Mouse (Mus musculus) limb, embryonic 11.5 days (tissue): Measurements from ENCODE around the gene Lair1. TPM values are rescaled to one million over a fixed set of nuclear protein-coding genes. Genes with fewer than 3 reads are reported as not detected.
"Not testable (repeated sequence)": the region's sequence is repeated elsewhere in the genome, so short reads cannot be mapped to it uniquely, and the experiment has no call there.

Source experiments
- ATAC-seq: fragments of 200-750 bp; cut with Nextera tagmentation; 2 replicates; pipeline ENCODE4 v1.8.0; 2017; ENCODE audit warnings: low read depth; ENCODE audit not compliant: insufficient number of reproducible peaks, low FRiP score, low TSS enrichment
- DNase-seq: peaks from one replicate; pipeline ENCODE4 v3.0.0-alpha.2; 2015; ENCODE audit warnings: low spot score
- H3K27ac ChIP-seq: fragments of 300-500 bp; sonication (generic); replicated peaks from 2 replicates; pipeline ENCODE4 v1.5.1; 2014; ENCODE audit warnings: low read depth, mild to moderate bottlenecking, low read length
- H3K27me3 ChIP-seq: fragments of 300-500 bp; sonication (generic); 2 replicates; pipeline ENCODE4 v1.6.1; 2014; ENCODE audit warnings: mild to moderate bottlenecking, low read length, mixed read lengths; ENCODE audit not compliant: control insufficient read depth, insufficient read depth
- H3K36me3 ChIP-seq: fragments of 300-500 bp; sonication (generic); 2 replicates; pipeline ENCODE4 v1.6.1; 2014; ENCODE audit warnings: mild to moderate bottlenecking, low read length, moderate library complexity, mixed read lengths; ENCODE audit not compliant: control insufficient read depth, insufficient read depth
- H3K4me1 ChIP-seq: fragments of 300-500 bp; sonication (generic); 2 replicates; pipeline ENCODE4 v1.6.1; 2014; ENCODE audit warnings: low read length, mixed read lengths; ENCODE audit not compliant: control insufficient read depth, insufficient read depth
- H3K4me2 ChIP-seq: fragments of 300-500 bp; sonication (generic); 2 replicates; pipeline ENCODE4 v1.6.1; 2014; ENCODE audit warnings: low read depth, mild to moderate bottlenecking, moderate library complexity; ENCODE audit not compliant: severe bottlenecking
- H3K4me3 ChIP-seq: fragments of 300-500 bp; sonication (generic); 2 replicates; pipeline ENCODE4 v1.5.1; 2014; ENCODE audit warnings: low read depth, low read length
- H3K9ac ChIP-seq: fragments of 300-500 bp; sonication (generic); 2 replicates; pipeline ENCODE4 v1.6.1; 2014; ENCODE audit warnings: mild to moderate bottlenecking, low read length
- H3K9me3 ChIP-seq: fragments of 300-500 bp; sonication (generic); 2 replicates; pipeline ENCODE4 v1.6.1; 2016; ENCODE audit warnings: low read length; ENCODE audit not compliant: control insufficient read depth
- WGBS: fragments of 180-500 bp; shearing (Covaris S2); extraction: QIAGEN DNeasy Blood & Tissue Kit; methylation state at CpG from one replicate; pipeline ENCODE4 v1.1.7; 2014; 5-methylcytosine and 5-hydroxymethylcytosine counted together
- polyA plus RNA-seq: library from polyadenylated mRNA; unstranded; fragments of >200 nt; fragmentation: Nextera tagmentation; extraction: Ambion mirVana; gene quantifications from 2 replicates; pipeline ENCODE4 v1.2.1, GENCODE M21; 2014

The Lair1 gene
- polyA plus RNA-seq, 1 experiment from 2014 or later: 0.55 TPM

- ATAC-seq: no peak
- H3K4me3 ChIP-seq: no peak overlapping the region
- no peaks in the 10 kb centered on the region for H3K36me3 ChIP-seq
- DNase-seq: no peak
- no peak overlapping the region for H3K9ac ChIP-seq
- no peaks in the 10 kb centered on the region for H3K4me1 ChIP-seq
- WGBS: 95% methylated on average over 1 of the region's 1 CpGs
- no peaks in the 10 kb centered on the region for H3K9me3 ChIP-seq
- H3K27me3 ChIP-seq: no peaks in the 10 kb centered on the region
- no peak overlapping the region for H3K4me2 ChIP-seq
- H3K27ac ChIP-seq: no peak overlapping the region
Observed at GRCm38 (mm10) chr7:4063714-4064425, 866 bp upstream of the Lair1 start.

GRCm38 (mm10) chr7:4060602-4061188, 2.3 kb downstream of the Lair1 start:
- not testable (repeated sequence) for H3K4me2 ChIP-seq, H3K27me3 ChIP-seq, H3K9me3 ChIP-seq, H3K27ac ChIP-seq, H3K4me3 ChIP-seq, H3K9ac ChIP-seq, ATAC-seq, H3K4me1 ChIP-seq, DNase-seq, H3K36me3 ChIP-seq
- 65% methylated on average over 9 of the region's 9 CpGs for WGBS

DNA sequence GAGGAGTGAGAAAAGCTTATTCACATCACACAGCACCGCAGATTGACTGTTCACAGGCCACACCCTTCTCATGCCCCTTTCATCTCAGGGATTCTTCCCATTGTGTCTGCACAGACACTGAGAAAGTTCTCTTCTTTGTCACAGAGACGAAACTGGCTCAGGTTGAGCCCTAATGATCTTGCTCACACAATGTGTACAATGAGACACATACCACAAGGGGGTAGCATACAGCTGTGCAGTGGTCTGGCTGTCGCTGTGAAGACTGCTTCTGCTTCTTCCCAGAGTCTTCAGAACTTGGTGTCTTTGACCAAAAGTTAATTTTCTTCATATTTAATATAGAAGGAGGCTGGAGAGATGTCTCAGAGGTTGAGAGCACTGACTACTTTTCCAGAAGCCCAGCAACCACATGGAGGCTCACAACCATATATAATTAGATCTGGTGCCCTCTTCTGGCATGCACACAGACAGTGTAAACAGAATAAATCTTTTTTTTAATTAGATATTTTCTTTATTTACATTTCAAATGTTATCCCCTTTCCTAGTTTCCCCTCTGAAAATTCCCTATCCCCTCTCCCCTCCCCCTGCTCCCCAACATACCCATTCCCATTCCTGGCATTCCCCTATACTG, 36.1 kb downstream of the Lair1 start:
- ATAC-seq (no peak), DNase-seq (no peak)
- Histone ChIP-seq H3K27me3 (no peaks in the 10 kb centered on the region), H3K9ac (no peak overlapping the region), H3K4me2 (no peak overlapping the region), H3K9me3 (no peaks in the 10 kb centered on the region; the same call in 1 of the 2 replicates), H3K36me3 (no peaks in the 10 kb centered on the region), H3K4me3 (no peak overlapping the region), H3K27ac (no peak overlapping the region), H3K4me1 (no peaks in the 10 kb centered on the region)
- 35% methylated on average over 3 of the region's 3 CpGs for WGBS

GRCm38 (mm10) chr7:4004636-4005035, 58.4 kb downstream of the Lair1 start:
- 69% methylated on average over 3 of the region's 3 CpGs for WGBS
- not testable (repeated sequence) for H3K4me3 ChIP-seq, H3K4me1 ChIP-seq, H3K27ac ChIP-seq, H3K36me3 ChIP-seq, H3K9ac ChIP-seq, ATAC-seq, H3K27me3 ChIP-seq, DNase-seq, H3K4me2 ChIP-seq, H3K9me3 ChIP-seq

- H3K27ac ChIP-seq, H3K27me3 ChIP-seq, H3K9me3 ChIP-seq, H3K4me3 ChIP-seq, ATAC-seq, H3K4me1 ChIP-seq, H3K4me2 ChIP-seq, H3K36me3 ChIP-seq, H3K9ac ChIP-seq, DNase-seq: not testable (repeated sequence)
- 84% methylated on average over 4 of the region's 4 CpGs for WGBS
Observed at GRCm38 (mm10) chr7:4003996-4004395, 59.0 kb downstream of the Lair1 start.

DNA sequence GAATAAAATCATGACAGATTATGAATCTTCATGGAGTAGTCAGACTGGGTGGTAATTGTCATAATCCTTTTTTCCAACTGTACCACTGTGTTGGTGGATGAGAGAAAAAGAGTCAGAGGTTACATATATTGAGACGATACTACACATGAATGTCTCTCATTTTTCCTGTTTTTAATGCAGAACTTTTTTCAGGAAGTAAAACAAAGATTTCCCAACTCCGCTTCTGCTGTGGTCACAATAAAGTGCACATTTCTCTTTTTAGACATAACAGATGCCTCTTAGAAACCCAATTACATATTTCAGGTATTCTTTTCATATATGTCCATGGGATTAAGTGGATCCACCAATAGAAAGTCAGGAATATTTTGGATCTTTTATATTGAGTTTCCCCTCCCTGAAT, 101.0 kb downstream of the Lair1 start:
- Histone ChIP-seq H3K4me2 (no peak overlapping the region), H3K9me3 (no peaks in the 10 kb centered on the region), H3K36me3 (no peaks in the 10 kb centered on the region), H3K4me1 (no peaks in the 10 kb centered on the region), H3K27ac (no peak overlapping the region), H3K4me3 (no peak overlapping the region), H3K27me3 (no peaks in the 10 kb centered on the region), H3K9ac (no peak overlapping the region)
- ATAC-seq (no peak), DNase-seq (no peak)
- 95% methylated on average over 2 of the region's 2 CpGs for WGBS

- Histone ChIP-seq H3K9me3 (no peaks in the 10 kb centered on the region), H3K9ac (no peak overlapping the region), H3K36me3 (no peaks in the 10 kb centered on the region), H3K27me3 (no peaks in the 10 kb centered on the region), H3K4me1 (no peaks in the 10 kb centered on the region), H3K4me2 (no peak overlapping the region), H3K27ac (no peak overlapping the region), H3K4me3 (no peak overlapping the region)
- 88% methylated on average over 3 of the region's 3 CpGs for WGBS
- ATAC-seq (no peak), DNase-seq (no peak)
Observed at GRCm38 (mm10) chr7:3957387-3957786, 105.6 kb downstream of the Lair1 start.
